Mouse (Mus musculus): ENCODE measurements around the gene Gm11127. TPM values are rescaled to one million over a fixed set of nuclear protein-coding genes. Genes with fewer than 3 reads are reported as not detected.
"Not testable (repeated sequence)": the region's sequence is repeated elsewhere in the genome, so short reads cannot be mapped to it uniquely, and the experiment has no call there.

Gene Gm11127
- total and polyA plus RNA-seq, 2 experiments from 2014 or later = 0.12 TPM; not detected in 1

- Histone ChIP-seq H3K4me1 (ENCODE audit: insufficient read depth, low read length) (no peaks in the 10 kb centered on the region), H3K27me3 (ENCODE audit: insufficient read depth, low read length) (peaks cover 2% of the 10 kb centered on the region; the same call in 1 of the 2 replicates), H3K4me3 (ENCODE audit: low read depth, low read length) (peak overlapping the region; percentile 50), H3K36me3 (ENCODE audit: insufficient read depth, low read length) (no peaks in the 10 kb centered on the region), H3K27ac (ENCODE audit: low read depth, low read length) (no peak overlapping the region), H3K4me2 (ENCODE audit: low read depth, low read length, poor library complexity, severe bottlenecking) (peak overlapping the region; percentile 90), H3K9me3 (ENCODE audit: low read length) (no peaks in the 10 kb centered on the region), H3K9ac (replicated peaks; ENCODE audit: low read length, poor library complexity, severe bottlenecking) (peak overlapping the region; percentile 61)
- TF ChIP-seq CTCF (IDR thresholded peaks at IDR 0.05) = no peak
- DNase-seq (ENCODE audit: low spot score) (peak; percentile 2), ATAC-seq (ENCODE audit: low FRiP score) (peak; percentile 67)
- WGBS = 1% methylated on average over 41 of the region's 42 CpGs
Measured at GRCm38 (mm10) chr17:36083870-36084451, 25.8 kb upstream of the Gm11127 start.

- Histone ChIP-seq H3K4me1 (ENCODE audit: insufficient read depth, low read length) (no peaks in the 10 kb centered on the region), H3K36me3 (ENCODE audit: insufficient read depth, low read length) (no peaks in the 10 kb centered on the region)
Measured at GRCm38 (mm10) chr17:36083266-36083869, 25.2 kb upstream of the Gm11127 start.

GRCm38 (mm10) chr17:36082519-36083232 lies 24.5 kb upstream of the Gm11127 start:
- Histone ChIP-seq H3K4me2 (ENCODE audit: low read depth, low read length, poor library complexity, severe bottlenecking) (peak overlapping the region; percentile 90; the same call in 1 of the 2 replicates), H3K4me3 (ENCODE audit: low read depth, low read length) (peak overlapping the region; percentile 50)
- not testable (repeated sequence) for DNase-seq (ENCODE audit: low spot score); H3K27me3 ChIP-seq (ENCODE audit: insufficient read depth, low read length); H3K36me3 ChIP-seq (ENCODE audit: insufficient read depth, low read length); H3K4me1 ChIP-seq (ENCODE audit: insufficient read depth, low read length); H3K9ac ChIP-seq (replicated peaks; ENCODE audit: low read length, poor library complexity, severe bottlenecking); H3K27ac ChIP-seq (ENCODE audit: low read depth, low read length); H3K9me3 ChIP-seq (ENCODE audit: low read length)
- peak; percentile 33 for ATAC-seq (ENCODE audit: low FRiP score)
- 52% methylated on average over 3 of the region's 6 CpGs for whole genome bisulfite sequencing

More at GRCm38 (mm10) chr17:36083266-36083869, 25.2 kb upstream of the Gm11127 start:
- no peak for TF ChIP-seq CTCF (IDR thresholded peaks at IDR 0.05)
- under 1% methylated on average over 46 of the region's 46 CpGs for WGBS
- Histone ChIP-seq H3K4me3 (ENCODE audit: low read depth, low read length) (peak overlapping the region; percentile 50), H3K9ac (replicated peaks; ENCODE audit: low read length, poor library complexity, severe bottlenecking) (peak overlapping the region; percentile 61), H3K27ac (ENCODE audit: low read depth, low read length) (no peak overlapping the region), H3K4me2 (ENCODE audit: low read depth, low read length, poor library complexity, severe bottlenecking) (peak overlapping the region; percentile 90), H3K27me3 (ENCODE audit: insufficient read depth, low read length) (peaks cover 2% of the 10 kb centered on the region; the same call in 1 of the 2 replicates), H3K9me3 (ENCODE audit: low read length) (no peaks in the 10 kb centered on the region)
- DNase-seq (ENCODE audit: low spot score) (peak; percentile 31), ATAC-seq (ENCODE audit: low FRiP score) (peak; percentile 76)

GRCm38 (mm10) chr17:36081901-36082300 lies 23.7 kb upstream of the Gm11127 start:
- not testable (repeated sequence) for H3K4me2 ChIP-seq (ENCODE audit: low read depth, low read length, poor library complexity, severe bottlenecking); H3K36me3 ChIP-seq (ENCODE audit: insufficient read depth, low read length); H3K9ac ChIP-seq (replicated peaks; ENCODE audit: low read length, poor library complexity, severe bottlenecking); H3K9me3 ChIP-seq (ENCODE audit: low read length); ATAC-seq (ENCODE audit: low FRiP score); H3K4me1 ChIP-seq (ENCODE audit: insufficient read depth, low read length); H3K27ac ChIP-seq (ENCODE audit: low read depth, low read length); H3K27me3 ChIP-seq (ENCODE audit: insufficient read depth, low read length); H3K4me3 ChIP-seq (ENCODE audit: low read depth, low read length); DNase-seq (ENCODE audit: low spot score)

GRCm38 (mm10) chr17:36060829-36061228 lies 2.7 kb upstream of the Gm11127 start:
- TF ChIP-seq CTCF (IDR thresholded peaks at IDR 0.05) = peak; percentile 74
- H3K27ac ChIP-seq (ENCODE audit: low read depth, low read length) = no peak overlapping the region

GRCm38 (mm10) chr17:36057927-36058326 lies 244 bp downstream of the Gm11127 start:
- not testable (repeated sequence) for DNase-seq (ENCODE audit: low spot score); H3K4me2 ChIP-seq (ENCODE audit: low read depth, low read length, poor library complexity, severe bottlenecking); H3K27me3 ChIP-seq (ENCODE audit: insufficient read depth, low read length); H3K9ac ChIP-seq (replicated peaks; ENCODE audit: low read length, poor library complexity, severe bottlenecking); H3K4me3 ChIP-seq (ENCODE audit: low read depth, low read length); H3K36me3 ChIP-seq (ENCODE audit: insufficient read depth, low read length); ATAC-seq (ENCODE audit: low FRiP score); H3K27ac ChIP-seq (ENCODE audit: low read depth, low read length); H3K4me1 ChIP-seq (ENCODE audit: insufficient read depth, low read length); H3K9me3 ChIP-seq (ENCODE audit: low read length)
- 91% methylated on average over 24 of the region's 25 CpGs for WGBS

More at GRCm38 (mm10) chr17:36060829-36061228, 2.7 kb upstream of the Gm11127 start:
- Histone ChIP-seq H3K36me3 (ENCODE audit: insufficient read depth, low read length) (no peaks in the 10 kb centered on the region), H3K4me1 (ENCODE audit: insufficient read depth, low read length) (no peaks in the 10 kb centered on the region), H3K9me3 (ENCODE audit: low read length) (no peaks in the 10 kb centered on the region), H3K9ac (replicated peaks; ENCODE audit: low read length, poor library complexity, severe bottlenecking) (no peak overlapping the region), H3K27me3 (ENCODE audit: insufficient read depth, low read length) (no peaks in the 10 kb centered on the region), H3K4me3 (ENCODE audit: low read depth, low read length) (no peak overlapping the region), H3K4me2 (ENCODE audit: low read depth, low read length, poor library complexity, severe bottlenecking) (no peak overlapping the region)
- 31% methylated on average over 2 of the region's 2 CpGs for WGBS
- ATAC-seq (ENCODE audit: low FRiP score) = no peak
- DNase-seq (ENCODE audit: low spot score) = peak; percentile 89

Data from midbrain, postnatal 0 days (tissue).